Mouse (Mus musculus): ENCODE measurements at regions not wholly inside any gene's neighbourhood (a gene's known extent, or its start where the extent isn't known, plus 50 kb on each side); places are given as distances from the start of the nearest gene placed in this dataset.

DNA sequence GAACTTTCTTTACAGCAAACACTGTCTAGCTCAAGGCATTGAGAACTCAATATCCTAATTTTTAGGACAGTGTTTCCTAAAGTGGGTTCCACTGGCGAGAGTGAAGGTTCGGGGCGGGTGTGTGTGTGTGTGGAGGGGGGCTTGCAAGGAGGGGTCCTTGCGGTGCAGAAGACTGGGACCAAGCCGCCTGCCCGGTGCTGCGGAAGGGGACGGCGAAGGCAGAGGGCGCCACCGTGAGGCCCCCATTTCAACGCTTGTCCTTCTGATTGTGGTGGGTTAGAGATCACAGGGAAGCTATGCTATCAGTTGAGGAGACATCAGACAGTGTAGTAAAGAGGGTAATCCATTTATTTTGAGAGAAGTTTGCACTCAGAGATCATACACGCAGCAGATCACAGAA is 176.9 kb upstream of the Ap5m1 start:
- 0 out of 2 replicates have a peak, but pooled peaks cover 2% of the 10 kb centered on the region for H3K4me1 ChIP-seq
- no peaks in the 10 kb centered on the region for H3K36me3 ChIP-seq
- no peak overlapping the region for H3K27ac ChIP-seq
- WGBS, result 2% methylated on average over 13 of the region's 13 CpGs
- no peaks in the 10 kb centered on the region for H3K9me3 ChIP-seq
- H3K27me3 ChIP-seq (ENCODE audit: insufficient read depth, poor library complexity, severe bottlenecking), result 0 out of 2 replicates have a peak, but pooled peaks cover 2% of the 10 kb centered on the region
- DNase-seq (ENCODE audit: low spot score), result no peak
- H3K4me3 ChIP-seq, result peak overlapping the region; percentile 40

DNA sequence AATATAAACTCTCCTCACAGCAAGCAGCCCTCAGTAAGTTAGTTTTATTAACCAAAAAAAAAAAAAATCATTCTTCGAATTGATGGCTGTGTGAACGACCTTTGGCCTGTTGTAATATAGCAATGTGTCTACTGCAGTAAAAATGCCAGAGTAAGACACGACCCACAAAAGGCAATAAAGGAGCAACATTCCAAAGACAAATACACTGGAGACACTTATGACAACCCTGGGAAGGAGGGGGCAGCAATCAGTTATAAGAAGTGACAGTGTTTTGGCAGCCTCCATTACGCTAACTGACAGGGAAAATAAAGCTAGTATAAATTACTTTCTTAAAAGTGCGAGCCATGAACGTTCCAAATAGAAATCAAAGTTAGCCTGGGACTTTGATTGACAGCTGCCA is 185.9 kb upstream of the Ap5m1 start:
- H3K4me1 ChIP-seq, result peaks cover 5% of the 10 kb centered on the region; the same call in 1 of the 2 replicates
- H3K27me3 ChIP-seq (ENCODE audit: insufficient read depth, poor library complexity, severe bottlenecking), result no peaks in the 10 kb centered on the region
- H3K27ac ChIP-seq, result no peak overlapping the region
- WGBS, result 72% methylated on average over 6 of the region's 6 CpGs
- DNase-seq (ENCODE audit: low spot score), result no peak
- H3K9me3 ChIP-seq, result no peaks in the 10 kb centered on the region
- no peaks in the 10 kb centered on the region for H3K36me3 ChIP-seq
- H3K4me3 ChIP-seq, result no peak overlapping the region

DNA sequence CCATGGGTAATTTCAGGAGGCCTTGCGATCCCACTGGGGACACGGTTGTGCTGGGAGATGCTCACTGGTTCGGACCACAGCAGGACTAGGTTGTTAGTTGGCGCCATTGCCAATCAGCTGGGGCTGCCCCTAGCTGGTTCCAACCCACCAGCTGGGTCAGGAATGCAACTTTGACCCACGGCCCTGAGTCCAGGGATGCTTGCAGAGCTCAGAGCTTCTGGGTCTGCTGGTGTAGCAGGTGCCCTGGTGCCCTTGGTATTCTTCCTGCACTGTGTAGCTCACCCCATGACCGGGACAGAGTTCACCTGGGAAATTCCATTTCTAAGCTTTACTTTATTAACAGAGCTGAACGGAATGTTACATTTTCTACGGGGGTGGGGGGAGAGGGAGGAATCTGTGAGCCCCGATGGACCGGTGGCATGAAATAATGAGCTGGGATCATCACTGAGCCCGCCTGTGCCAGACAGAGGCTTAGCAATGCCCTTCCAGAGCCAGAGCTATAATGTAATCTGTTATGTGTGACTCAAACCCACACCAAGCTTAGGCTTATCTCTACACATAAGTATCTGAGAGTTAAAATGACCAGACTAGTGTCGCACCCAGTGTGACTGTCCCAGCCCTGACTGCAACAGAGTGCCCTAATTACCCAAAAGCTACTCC is 187.8 kb upstream of the Ap5m1 start:
- no peaks in the 10 kb centered on the region for H3K36me3 ChIP-seq
- no peak for DNase-seq (ENCODE audit: low spot score)
- H3K27ac ChIP-seq, result no peak overlapping the region
- H3K4me3 ChIP-seq, result no peak overlapping the region
- peaks cover 5% of the 10 kb centered on the region; the same call in 1 of the 2 replicates for H3K4me1 ChIP-seq
- H3K9me3 ChIP-seq, result no peaks in the 10 kb centered on the region
- WGBS, result 76% methylated on average over 12 of the region's 12 CpGs
- H3K27me3 ChIP-seq (ENCODE audit: insufficient read depth, poor library complexity, severe bottlenecking), result no peaks in the 10 kb centered on the region

DNA sequence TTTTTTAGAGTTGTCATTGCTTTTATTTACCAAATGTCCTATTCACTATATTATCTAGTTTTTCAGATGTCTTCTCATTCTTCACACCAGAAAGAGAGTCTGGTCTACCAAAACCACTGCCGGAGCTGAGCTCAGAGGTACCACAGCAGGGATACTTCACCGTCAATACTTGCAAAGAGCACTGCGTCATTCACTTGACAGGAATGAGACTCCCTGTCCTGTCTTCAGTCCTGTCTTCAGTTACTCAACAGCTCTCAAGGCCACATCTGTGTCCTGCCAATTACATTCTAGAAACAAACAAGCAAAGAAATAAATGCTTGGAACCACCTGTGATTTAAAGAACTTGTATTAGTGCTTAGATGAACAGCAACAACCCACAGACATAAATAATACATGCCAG is 194.6 kb upstream of the Ap5m1 start:
- WGBS, result 60% methylated on average over 3 of the region's 3 CpGs
- no peaks in the 10 kb centered on the region for H3K36me3 ChIP-seq

DNA sequence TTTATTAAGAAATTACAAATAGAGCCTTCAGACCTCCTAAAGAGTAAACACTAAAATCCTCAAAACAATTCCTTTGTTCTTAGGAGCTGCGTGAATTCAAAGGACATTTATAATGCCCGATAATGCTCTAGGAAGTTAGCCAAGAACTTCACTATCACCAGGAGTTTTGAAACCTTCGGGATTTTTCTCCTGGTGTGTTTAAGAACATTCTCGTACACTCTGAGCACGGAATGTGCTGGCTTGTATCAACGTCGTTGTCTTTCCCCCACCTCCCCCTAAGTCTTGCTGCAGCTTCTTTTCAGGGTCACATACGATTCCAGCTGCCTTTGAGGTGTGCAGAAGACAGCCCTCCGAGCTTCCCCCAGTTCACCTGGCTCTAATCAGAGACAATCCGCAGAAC is 195.9 kb upstream of the Ap5m1 start:
- H3K27me3 ChIP-seq (ENCODE audit: insufficient read depth, poor library complexity, severe bottlenecking), result no peaks in the 10 kb centered on the region
- H3K4me3 ChIP-seq, result no peak overlapping the region
- H3K4me1 ChIP-seq, result no peaks in the 10 kb centered on the region
- no peaks in the 10 kb centered on the region for H3K9me3 ChIP-seq
- H3K36me3 ChIP-seq, result no peaks in the 10 kb centered on the region
- WGBS, result 61% methylated on average over 10 of the region's 10 CpGs
- H3K27ac ChIP-seq, result no peak overlapping the region
- DNase-seq (ENCODE audit: low spot score), result no peak

More for the DNA sequence above, 194.6 kb upstream of the Ap5m1 start:
- no peak overlapping the region for H3K4me3 ChIP-seq
- H3K4me1 ChIP-seq, result no peaks in the 10 kb centered on the region
- H3K27ac ChIP-seq, result no peak overlapping the region
- H3K9me3 ChIP-seq, result no peaks in the 10 kb centered on the region
- no peaks in the 10 kb centered on the region for H3K27me3 ChIP-seq (ENCODE audit: insufficient read depth, poor library complexity, severe bottlenecking)
- no peak for DNase-seq (ENCODE audit: low spot score)

DNA sequence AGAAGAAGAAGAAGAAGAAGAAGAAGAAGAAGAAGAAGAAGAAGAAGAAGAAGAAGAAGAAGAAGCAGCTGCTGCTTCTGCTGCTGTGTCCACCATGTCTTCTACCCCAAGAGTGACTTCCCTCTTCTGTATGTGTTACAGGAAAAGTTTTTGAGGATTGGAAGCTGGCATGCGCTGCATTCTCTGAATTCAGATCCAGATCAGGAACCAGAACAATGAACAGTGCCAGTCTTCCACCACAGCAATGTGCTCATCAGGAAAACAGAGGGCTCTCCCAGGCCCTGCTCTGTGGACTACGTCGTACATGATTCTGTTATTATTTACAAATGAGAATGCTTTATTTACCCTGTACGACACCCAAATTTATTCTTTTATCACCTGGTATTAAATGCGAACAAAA is 181.8 kb upstream of the Otx2 start:
- Histone ChIP-seq H3K27ac (no peak overlapping the region), H3K4me1 (peaks cover 7% of the 10 kb centered on the region; the same call in 1 of the 2 replicates), H3K27me3 (ENCODE audit: insufficient read depth, poor library complexity, severe bottlenecking) (no peaks in the 10 kb centered on the region), H3K9me3 (no peaks in the 10 kb centered on the region), H3K4me3 (no peak overlapping the region), H3K36me3 (no peaks in the 10 kb centered on the region)
- WGBS, result 86% methylated on average over 5 of the region's 5 CpGs
- no peak for DNase-seq (ENCODE audit: low spot score)

DNA sequence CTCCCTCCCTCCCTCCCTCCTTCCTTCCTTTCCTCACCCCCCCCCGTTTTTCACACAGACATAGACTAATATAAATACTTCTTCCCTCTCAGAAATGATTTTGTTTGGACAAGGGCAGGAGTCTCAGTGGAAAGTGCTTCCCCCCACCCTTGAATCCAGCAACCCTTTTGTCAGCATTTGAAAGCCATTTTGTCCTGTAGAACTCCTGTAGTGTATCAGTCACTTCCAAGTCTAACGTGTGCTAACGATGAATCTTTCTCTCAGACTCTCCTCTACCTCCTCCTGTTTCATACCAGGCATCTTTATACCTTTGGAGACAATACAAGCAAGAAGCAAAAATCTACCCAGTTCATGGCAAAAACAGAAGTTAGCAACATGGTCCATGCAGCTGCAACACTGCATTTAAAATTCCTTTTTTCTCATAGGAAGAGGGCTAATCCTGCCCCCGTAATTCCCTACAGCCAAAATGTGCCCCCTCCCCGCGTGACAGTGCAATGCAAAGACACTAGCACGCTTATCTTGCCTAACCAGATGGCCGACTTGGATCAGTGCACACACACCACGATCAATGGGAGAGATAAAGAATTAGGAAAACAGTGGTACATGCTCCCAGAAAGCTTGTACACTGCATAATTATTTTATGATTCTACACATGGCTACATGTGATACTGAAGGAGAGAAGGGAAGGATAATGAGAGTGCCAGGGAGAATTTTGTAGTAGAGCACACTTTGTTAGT is 180.7 kb upstream of the Otx2 start:
- DNase-seq (ENCODE audit: low spot score), result no peak
- 42% methylated on average over 9 of the region's 9 CpGs for WGBS
- H3K4me3 ChIP-seq, result no peak overlapping the region

DNA sequence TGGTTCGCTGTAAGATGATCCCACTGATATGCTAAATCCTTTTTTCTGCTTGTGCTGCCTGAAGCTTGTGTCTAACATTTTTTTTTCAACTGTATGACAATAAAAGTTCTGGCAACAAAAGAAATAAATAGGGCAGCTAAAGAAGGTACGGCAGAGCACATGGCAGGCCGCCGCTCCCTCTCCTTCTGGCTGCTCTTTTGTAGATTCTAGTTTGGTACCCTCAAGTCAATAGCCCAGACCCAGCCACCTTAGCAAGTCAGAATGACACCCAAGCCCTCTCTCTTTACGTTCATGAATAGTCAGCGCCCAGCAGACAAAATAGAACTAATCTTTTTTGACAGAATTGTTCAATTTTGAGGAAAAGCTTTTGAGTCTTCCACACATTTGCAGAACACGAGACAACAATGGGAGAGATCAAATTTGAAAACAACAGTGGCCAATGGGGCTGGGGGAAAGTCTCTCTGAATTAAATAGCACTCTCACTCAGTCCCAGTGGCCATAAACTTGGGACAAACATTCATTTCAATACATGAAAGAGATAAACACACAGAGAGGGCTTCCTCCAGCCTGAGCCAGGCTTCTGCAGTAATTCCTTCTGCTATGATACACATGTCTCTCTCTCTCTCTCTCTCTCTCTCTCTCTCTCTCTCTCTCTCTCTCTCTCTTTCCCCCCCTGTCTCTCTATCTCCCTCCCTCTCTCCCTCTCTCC is 180.0 kb upstream of the Otx2 start:
- Histone ChIP-seq H3K4me1 (peaks cover 7% of the 10 kb centered on the region; the same call in 1 of the 2 replicates), H3K4me3 (no peak overlapping the region), H3K27me3 (ENCODE audit: insufficient read depth, poor library complexity, severe bottlenecking) (no peaks in the 10 kb centered on the region), H3K36me3 (no peaks in the 10 kb centered on the region), H3K9me3 (no peaks in the 10 kb centered on the region), H3K27ac (no peak overlapping the region)
- DNase-seq (ENCODE audit: low spot score), result no peak
- 52% methylated on average over 7 of the region's 7 CpGs for WGBS

More for the DNA sequence above, 180.7 kb upstream of the Otx2 start:
- Histone ChIP-seq H3K4me1 (peaks cover 7% of the 10 kb centered on the region; the same call in 1 of the 2 replicates), H3K36me3 (no peaks in the 10 kb centered on the region), H3K27ac (no peak overlapping the region), H3K9me3 (no peaks in the 10 kb centered on the region), H3K27me3 (ENCODE audit: insufficient read depth, poor library complexity, severe bottlenecking) (no peaks in the 10 kb centered on the region)

DNA sequence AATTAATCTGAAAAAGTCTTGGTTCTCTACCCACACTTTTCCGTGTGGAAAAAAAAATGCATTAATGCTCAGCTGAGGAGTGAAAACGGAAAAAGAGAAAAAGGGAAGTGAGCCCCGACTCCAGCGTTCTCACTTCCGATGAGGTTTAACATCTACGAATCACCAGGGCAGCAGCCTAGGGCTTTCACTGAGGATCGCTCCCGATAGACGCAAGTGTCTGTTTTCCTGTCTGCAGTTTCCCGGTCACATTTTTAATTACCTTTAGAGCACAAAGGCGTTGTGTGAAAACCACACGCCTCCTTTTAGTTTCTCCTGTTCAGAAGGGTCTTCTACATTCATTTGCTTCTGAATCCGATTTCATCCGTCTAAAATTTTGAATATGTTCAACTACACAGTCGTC is 179.2 kb upstream of the Otx2 start:
- WGBS, result 10% methylated on average over 15 of the region's 15 CpGs
- H3K4me3 ChIP-seq, result peak overlapping the region; percentile 42
- peaks cover 7% of the 10 kb centered on the region; the same call in 1 of the 2 replicates for H3K4me1 ChIP-seq
- H3K36me3 ChIP-seq, result no peaks in the 10 kb centered on the region
- DNase-seq (ENCODE audit: low spot score), result no peak
- no peak overlapping the region for H3K27ac ChIP-seq
- H3K27me3 ChIP-seq (ENCODE audit: insufficient read depth, poor library complexity, severe bottlenecking), result no peaks in the 10 kb centered on the region
- H3K9me3 ChIP-seq, result no peaks in the 10 kb centered on the region

DNA sequence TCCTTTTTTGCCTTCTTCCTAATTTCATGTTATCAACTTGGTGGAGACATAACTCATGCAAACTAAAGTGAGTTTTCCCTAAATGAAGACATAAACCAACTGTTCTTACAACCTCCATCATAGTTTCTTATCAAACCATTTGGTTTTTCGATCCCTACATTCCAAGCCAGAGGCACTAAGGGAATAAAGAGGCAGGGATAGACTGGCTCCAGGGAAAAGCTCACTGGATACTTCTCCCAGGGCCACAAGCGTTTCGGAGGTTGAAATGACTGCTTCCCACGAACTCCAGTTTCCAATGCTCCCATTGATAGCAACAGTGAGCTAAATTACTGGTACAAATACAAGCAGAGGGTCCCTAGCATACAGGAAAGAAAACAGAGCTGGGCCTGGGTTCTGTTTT is 178.4 kb upstream of the Otx2 start:
- no peaks in the 10 kb centered on the region for H3K9me3 ChIP-seq

DNA sequence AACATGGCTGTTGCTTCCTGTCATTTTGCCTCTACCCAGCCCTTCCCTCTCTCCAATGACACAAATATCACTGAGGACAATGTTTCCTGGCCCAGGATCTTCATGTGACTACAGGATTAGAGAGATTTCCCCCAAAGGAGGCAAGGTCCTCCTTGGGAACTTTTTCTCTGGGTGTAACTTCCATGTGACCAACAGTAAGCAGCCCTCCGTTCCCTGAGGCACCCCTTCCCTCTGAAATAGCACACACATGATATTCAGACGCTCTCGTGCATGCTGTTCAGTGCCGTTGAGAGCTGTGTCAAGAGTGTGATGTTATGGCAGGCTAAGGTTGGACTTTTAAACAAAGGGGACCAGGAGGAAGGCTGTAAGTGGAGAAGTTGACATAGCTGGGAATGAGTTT is 169.2 kb upstream of the Otx2 start:
- Histone ChIP-seq H3K4me3 (no peak overlapping the region), H3K27ac (no peak overlapping the region), H3K27me3 (ENCODE audit: insufficient read depth, poor library complexity, severe bottlenecking) (no peaks in the 10 kb centered on the region), H3K4me1 (peaks cover 6% of the 10 kb centered on the region), H3K36me3 (no peaks in the 10 kb centered on the region), H3K9me3 (no peaks in the 10 kb centered on the region)
- WGBS, result 71% methylated on average over 4 of the region's 4 CpGs
- DNase-seq (ENCODE audit: low spot score), result no peak

More for the DNA sequence above, 178.4 kb upstream of the Otx2 start:
- Histone ChIP-seq H3K36me3 (no peaks in the 10 kb centered on the region), H3K4me1 (peaks cover 7% of the 10 kb centered on the region; the same call in 1 of the 2 replicates), H3K27ac (no peak overlapping the region), H3K4me3 (no peak overlapping the region), H3K27me3 (ENCODE audit: insufficient read depth, poor library complexity, severe bottlenecking) (no peaks in the 10 kb centered on the region)
- 39% methylated on average over 4 of the region's 4 CpGs for WGBS
- DNase-seq (ENCODE audit: low spot score), result no peak

DNA sequence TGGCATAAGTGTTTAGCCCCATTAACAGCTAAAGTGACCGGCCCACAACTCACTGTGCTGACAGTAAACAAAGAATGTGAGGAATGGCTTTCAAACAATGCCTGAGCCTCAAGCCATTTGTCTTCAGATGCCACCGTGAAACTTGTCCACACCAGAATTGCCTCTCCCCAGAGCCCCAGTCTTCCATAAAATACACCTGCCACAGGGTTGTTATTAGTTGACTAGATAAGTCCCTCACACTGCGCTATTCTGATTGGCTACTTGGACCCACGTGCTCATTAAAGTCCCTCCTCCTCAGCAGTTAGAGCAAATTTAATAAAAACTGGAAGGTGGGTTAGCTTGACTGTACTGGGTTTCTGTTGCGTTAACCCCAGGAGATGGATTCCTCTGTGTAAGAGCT is 167.7 kb upstream of the Otx2 start:
- H3K36me3 ChIP-seq, result no peaks in the 10 kb centered on the region
- no peaks in the 10 kb centered on the region for H3K27me3 ChIP-seq (ENCODE audit: insufficient read depth, poor library complexity, severe bottlenecking)
- no peaks in the 10 kb centered on the region for H3K9me3 ChIP-seq
- H3K4me3 ChIP-seq, result no peak overlapping the region
- no peak for DNase-seq (ENCODE audit: low spot score)
- no peak overlapping the region for H3K27ac ChIP-seq
- 56% methylated on average over 5 of the region's 5 CpGs for WGBS
- H3K4me1 ChIP-seq, result peaks cover 6% of the 10 kb centered on the region

DNA sequence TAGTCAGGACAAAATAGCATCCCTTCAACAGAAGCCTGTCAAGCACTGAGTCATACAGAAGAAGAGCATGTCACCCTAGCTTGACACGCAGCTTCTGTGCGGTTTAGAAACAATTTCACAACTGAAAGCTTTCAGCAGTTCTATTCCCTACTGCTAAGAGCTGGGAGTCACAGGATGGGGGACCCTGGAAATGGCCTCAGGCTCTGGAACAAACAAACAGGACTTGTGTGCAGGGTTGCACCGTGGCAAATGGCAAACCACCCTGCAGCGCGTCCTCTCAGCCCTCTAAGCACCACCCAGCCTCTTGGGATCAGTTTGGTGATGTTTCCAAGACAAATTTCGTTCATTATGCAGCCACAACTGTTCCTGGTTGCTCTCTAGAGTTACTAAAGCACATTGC is 163.6 kb upstream of the Otx2 start:
- DNase-seq (ENCODE audit: low spot score), result no peak
- H3K27me3 ChIP-seq (ENCODE audit: insufficient read depth, poor library complexity, severe bottlenecking), result no peaks in the 10 kb centered on the region
- 74% methylated on average over 6 of the region's 6 CpGs for WGBS

More for the DNA sequence above, 163.6 kb upstream of the Otx2 start:
- Histone ChIP-seq H3K9me3 (no peaks in the 10 kb centered on the region), H3K36me3 (no peaks in the 10 kb centered on the region), H3K27ac (no peak overlapping the region), H3K4me3 (no peak overlapping the region), H3K4me1 (no peaks in the 10 kb centered on the region; the same call in 1 of the 2 replicates)
